Mouse (Mus musculus) gastrocnemius, adult 18-20 months (tissue): ENCODE data around the gene Ddx54. TPM values are rescaled to one million over a fixed set of nuclear protein-coding genes. Genes with fewer than 3 reads are reported as not detected.

Experiments
- total RNA-seq, 2 experiments: library from RNA; stranded (reverse); gene quantifications; 2 replicates each; pipeline ENCODE4 v1.2.3; 2021

Gene Ddx54
- total RNA-seq, 2 experiments from 2014 or later, result 15.8 to 15.9 TPM

Other genes with a start within 250 kb of the Ddx54 start
- not detected for gene Lhx5, start 181.0 kb upstream of the Ddx54 start, total RNA-seq
- gene Sdsl, start 139.9 kb upstream of the Ddx54 start, total RNA-seq, result under 1 TPM in 1 of 2 experiments, not detected in 1; 0.41 TPM
- under 1 TPM in 1 of 2 experiments, not detected in 1; 0.69 TPM for gene Sds, start 136.2 kb upstream of the Ddx54 start, total RNA-seq
- gene Plbd2, start 109.1 kb upstream of the Ddx54 start, total RNA-seq, result 10 to 100 TPM; 46.9 to 52.2 TPM
- 1 to 10 TPM; 8.5 to 8.6 TPM for gene Slc8b1, start 101.6 kb upstream of the Ddx54 start, total RNA-seq
- gene Tpcn1, start 24.1 kb upstream of the Ddx54 start, total RNA-seq, result 10 to 100 TPM; 38.9 to 42.9 TPM
- gene Iqcd, start 23.7 kb upstream of the Ddx54 start, total RNA-seq, result not detected
- 1 to 10 TPM; 7.0 to 7.5 TPM for gene Rita1, start 150 bp upstream of the Ddx54 start, total RNA-seq
- gene Cfap73, start 21.5 kb downstream of the Ddx54 start, total RNA-seq, result not detected
- gene Rasal1, start 36.1 kb downstream of the Ddx54 start, total RNA-seq, result not detected
- under 1 TPM; 0.41 to 0.74 TPM for gene Dtx1, start 99.2 kb downstream of the Ddx54 start, total RNA-seq
- gene Oas2, start 137.1 kb downstream of the Ddx54 start, total RNA-seq, result under 1 TPM; 0.19 to 0.25 TPM
- not detected for gene Oas3, start 164.9 kb downstream of the Ddx54 start, total RNA-seq
- gene Oas1e, start 182.8 kb downstream of the Ddx54 start, total RNA-seq, result not detected
- gene Oas1c, start 199.8 kb downstream of the Ddx54 start, total RNA-seq, result under 1 TPM in 1 of 2 experiments, not detected in 1; 0.09 TPM
- gene Oas1f, start 234.6 kb downstream of the Ddx54 start, total RNA-seq, result not detected
- not detected for gene Oas1h, start 248.7 kb downstream of the Ddx54 start, total RNA-seq